Mouse (Mus musculus) ES-Bruce4 (cell line): Measurements from ENCODE around the gene Tmem184b. TPM values are rescaled to one million over a fixed set of nuclear protein-coding genes. Genes with fewer than 3 reads are reported as not detected.

Source experiments
- H3K27ac ChIP-seq: 2 replicates; pipeline ENCODE4 v1.5.1; 2012; ENCODE audit warnings: low read length, inconsistent platforms; ENCODE audit not compliant: insufficient read depth
- H3K27me3 ChIP-seq: 2 replicates; pipeline ENCODE4 v1.6.1; 2012; ENCODE audit warnings: mild to moderate bottlenecking, low read length, inconsistent platforms; ENCODE audit not compliant: control insufficient read depth, poor library complexity, insufficient read depth, severe bottlenecking
- H3K36me3 ChIP-seq: 2 replicates; pipeline ENCODE4 v1.6.1; 2012; ENCODE audit warnings: inconsistent platforms, mild to moderate bottlenecking, low read length, moderate library complexity; ENCODE audit not compliant: control insufficient read depth, poor library complexity, insufficient read depth, severe bottlenecking
- H3K4me1 ChIP-seq: one replicate; pipeline ENCODE4 v1.8.1; 2011; ENCODE audit warnings: low read length; ENCODE audit not compliant: control insufficient read depth, insufficient read depth
- H3K4me3 ChIP-seq: 2 replicates; pipeline ENCODE4 v1.5.1; 2011; ENCODE audit warnings: low read depth, mild to moderate bottlenecking, low read length
- H3K9ac ChIP-seq: 2 replicates; pipeline ENCODE4 v1.6.1; 2012; ENCODE audit warnings: low read depth, mild to moderate bottlenecking, inconsistent platforms; ENCODE audit not compliant: poor library complexity, severe bottlenecking
- H3K9me3 ChIP-seq: replicated peaks from 2 replicates; pipeline ENCODE4 v1.6.1; 2012; ENCODE audit warnings: mild to moderate bottlenecking, low read length, inconsistent platforms; ENCODE audit not compliant: control insufficient read depth, poor library complexity, insufficient read depth, severe bottlenecking
- CTCF ChIP-seq: IDR thresholded peaks from one replicate; pipeline ENCODE4 v1.8.1; 2011; ENCODE audit warnings: low read depth, low read length
- EP300 ChIP-seq: IDR thresholded peaks from 2 replicates; pipeline ENCODE4 v1.6.1; 2011; ENCODE audit warnings: low read depth, low read length; ENCODE audit not compliant: insufficient read depth
- POLR2A ChIP-seq: IDR thresholded peaks from one replicate; pipeline ENCODE4 v1.8.1; 2011; ENCODE audit warnings: low read length; ENCODE audit not compliant: insufficient read depth
- polyA plus RNA-seq: library from polyadenylated mRNA; stranded (reverse); fragments of >200 nt; gene quantifications from 2 replicates; pipeline ENCODE4 v1.2.4, GENCODE M21; 2011; ENCODE audit warnings: low read depth; ENCODE audit not compliant: missing spikeins, insufficient read depth, insufficient read length

The Tmem184b gene
- polyA plus RNA-seq, 1 experiment: 59.6 TPM

DNA sequence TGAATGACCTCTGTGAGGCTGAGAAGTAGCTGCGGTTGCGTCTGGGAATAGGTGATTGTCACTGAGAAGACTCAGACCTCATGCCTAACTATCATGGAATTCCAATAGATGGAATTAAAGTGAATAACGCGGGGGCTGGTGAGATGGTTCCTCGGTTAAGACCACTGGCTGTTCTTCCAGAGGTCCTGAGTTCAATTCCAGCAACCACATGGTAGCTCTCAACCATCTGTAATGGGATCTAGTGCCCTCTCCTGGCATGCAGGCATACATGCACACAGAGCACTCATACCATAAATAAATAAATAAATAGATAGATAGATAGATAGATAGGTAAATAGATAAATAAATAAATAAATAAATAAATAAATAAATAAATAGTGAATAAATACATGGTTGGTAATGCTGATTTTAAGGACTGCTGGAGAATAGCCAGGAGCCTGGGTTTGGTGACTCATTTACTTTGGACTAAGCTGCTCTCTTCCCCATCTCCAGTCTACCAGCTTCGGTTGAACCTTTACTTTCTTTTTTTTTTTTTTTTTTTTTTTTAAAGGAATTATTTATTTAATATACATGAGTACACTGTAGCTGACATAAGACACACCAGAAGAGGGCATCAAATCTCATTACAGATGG, 73.9 kb downstream of the Tmem184b start:
- no peak overlapping the region for H3K4me3 ChIP-seq
- no peaks in the 10 kb centered on the region for H3K36me3 ChIP-seq
- peaks cover 7% of the 10 kb centered on the region for H3K4me1 ChIP-seq
- H3K9ac ChIP-seq: no peak overlapping the region
- no peaks in the 10 kb centered on the region for H3K9me3 ChIP-seq
- H3K27me3 ChIP-seq: no peaks in the 10 kb centered on the region
- peak overlapping the region; percentile 41; the same call in 1 of the 2 replicates for H3K27ac ChIP-seq
- peak; percentile 2 for TF ChIP-seq CTCF
- TF ChIP-seq POLR2A: no peak

DNA sequence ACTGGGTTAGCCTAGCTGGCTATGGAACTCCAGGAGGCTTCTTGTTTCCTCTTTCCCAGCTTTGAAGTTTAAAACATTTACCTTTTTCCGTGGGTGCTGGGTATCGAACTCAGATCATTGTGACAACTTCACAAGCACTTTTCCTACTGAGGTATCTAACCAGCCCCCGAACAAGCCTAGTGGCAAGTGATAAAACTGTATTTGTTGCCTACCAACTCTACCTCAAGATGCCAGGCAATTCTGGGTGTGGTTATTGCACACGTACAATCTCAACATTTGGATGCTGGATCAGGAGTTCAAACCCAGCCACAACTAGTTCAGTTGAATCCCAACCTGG, 74.5 kb downstream of the Tmem184b start:
- peak overlapping the region; percentile 41 for H3K27ac ChIP-seq
- H3K4me1 ChIP-seq: peaks cover 7% of the 10 kb centered on the region
- H3K4me3 ChIP-seq: no peak overlapping the region

DNA sequence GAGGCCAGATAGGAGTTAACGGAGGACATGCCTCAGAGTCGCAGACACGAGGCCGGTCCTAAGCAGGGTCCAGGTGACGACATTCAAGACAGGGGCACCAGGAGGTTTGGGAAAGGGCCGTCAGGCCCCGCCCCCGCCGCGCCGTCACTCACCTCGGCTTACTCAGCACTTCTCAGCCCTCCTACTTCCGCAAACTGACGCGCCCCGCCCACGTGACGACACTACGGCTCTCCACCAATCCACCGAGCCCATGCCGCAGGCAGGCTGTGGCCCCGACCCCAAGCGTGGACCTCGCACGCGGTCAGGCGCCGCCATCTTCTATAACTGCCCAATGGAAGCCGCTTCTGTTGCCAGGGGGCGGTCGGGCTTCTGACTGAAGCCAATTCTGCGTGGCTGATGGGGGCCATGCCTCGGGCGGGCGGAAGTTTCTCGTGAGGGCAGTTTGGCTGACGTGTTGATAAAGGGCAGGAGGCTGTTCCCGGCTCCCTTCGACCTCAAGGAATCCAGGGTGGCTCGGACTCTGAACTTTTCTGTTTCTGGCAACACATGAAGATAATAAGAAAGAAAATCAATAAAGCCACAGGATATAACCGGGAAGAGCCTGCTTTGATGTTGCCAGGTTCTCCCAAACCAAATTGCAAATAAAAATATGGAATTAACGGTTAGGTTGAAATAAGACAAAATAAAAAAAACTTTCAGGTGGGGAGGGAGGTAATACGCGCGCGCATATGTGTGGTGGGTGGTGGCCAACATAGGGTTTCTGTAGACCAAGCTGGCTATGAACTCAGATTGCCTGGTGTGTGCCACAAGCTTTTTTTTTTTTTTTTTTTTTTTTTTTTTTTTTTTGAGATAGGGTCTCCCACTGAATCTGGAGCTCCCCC, 75.1 kb downstream of the Tmem184b start, which contains the start of gene Pla2g6:
Pla2g6 (minus strand) TSS at position 333 of the 881 bp plus-strand sequence.
- Histone ChIP-seq H3K36me3 (no peaks in the 10 kb centered on the region), H3K27me3 (no peaks in the 10 kb centered on the region), H3K9ac (peak within 1 kb of the TSS; percentile 73), H3K4me3 (peak within 1 kb of the TSS; percentile 87), H3K4me1 (peaks cover 7% of the 10 kb centered on the region), H3K9me3 (no peaks in the 10 kb centered on the region), H3K27ac (peak within 1 kb of the TSS; percentile 82)
- TF ChIP-seq POLR2A (peak; percentile 22), CTCF (no peak), EP300 (peak; percentile 68; the same call in 1 of the 2 replicates)

More for the DNA sequence above, 74.5 kb downstream of the Tmem184b start:
- no peaks in the 10 kb centered on the region for H3K27me3 ChIP-seq
- no peaks in the 10 kb centered on the region for H3K36me3 ChIP-seq
- H3K9me3 ChIP-seq: no peaks in the 10 kb centered on the region
- TF ChIP-seq CTCF: no peak
- TF ChIP-seq EP300: no peak
- TF ChIP-seq POLR2A: no peak
- peak overlapping the region; percentile 73 for H3K9ac ChIP-seq

DNA sequence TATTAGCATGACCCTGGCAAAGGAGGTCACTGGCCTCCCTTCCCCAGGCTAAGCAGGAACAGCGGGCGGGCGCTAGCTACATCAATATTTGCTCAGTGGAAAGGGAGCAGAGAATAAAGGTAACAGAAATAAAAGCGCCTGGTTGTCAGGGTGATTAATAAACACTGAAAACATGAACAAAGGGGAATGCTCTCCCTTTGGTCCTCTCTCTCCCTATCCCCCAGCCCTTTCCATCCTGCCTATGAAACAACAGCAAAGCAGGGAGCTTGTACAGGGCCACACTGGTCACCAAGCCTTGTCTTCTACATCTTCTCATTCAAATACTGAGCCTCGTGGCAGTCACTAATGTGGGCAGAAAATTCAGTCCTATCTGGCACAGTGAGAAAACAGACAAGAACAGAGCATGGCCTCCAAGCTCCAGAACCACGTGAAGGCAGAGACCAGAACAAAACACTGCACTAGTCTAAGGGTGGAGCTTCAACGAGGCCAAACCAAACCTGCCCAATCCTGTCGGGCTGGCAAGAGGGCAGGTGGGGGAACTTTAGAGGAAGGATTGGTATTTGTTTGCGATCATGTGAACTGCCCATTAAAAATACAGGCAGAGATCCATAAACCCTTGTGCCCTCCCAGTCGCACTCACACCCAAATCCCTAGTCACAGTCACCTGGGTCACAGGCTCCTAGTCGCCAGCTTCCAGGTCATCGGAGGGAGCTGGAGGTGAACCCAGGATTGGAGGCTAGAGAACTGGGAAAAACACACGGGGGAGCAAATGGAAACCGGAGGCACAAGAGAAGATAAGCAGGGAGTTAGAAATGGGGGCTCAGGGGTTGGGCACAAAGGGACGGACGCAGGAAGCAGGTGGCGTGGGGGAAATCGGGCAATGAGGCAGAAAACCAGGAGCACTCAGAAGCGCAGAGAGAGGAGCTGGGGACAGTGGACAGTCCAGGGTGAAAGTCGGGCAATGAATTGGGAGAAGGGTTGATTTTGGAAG, 76.1 kb downstream of the Tmem184b start:
- Histone ChIP-seq H3K27ac (peak overlapping the region; percentile 82), H3K9ac (peak overlapping the region; percentile 72), H3K4me3 (peak overlapping the region; percentile 87), H3K4me1 (peaks cover 2% of the 10 kb centered on the region), H3K9me3 (no peaks in the 10 kb centered on the region), H3K36me3 (no peaks in the 10 kb centered on the region), H3K27me3 (no peaks in the 10 kb centered on the region)
- TF ChIP-seq POLR2A (peak; percentile 33), CTCF (no peak), EP300 (0 out of 2 replicates have a peak, but pooled peaks have one; percentile 12)

- no peak overlapping the region for H3K4me3 ChIP-seq
- no peaks in the 10 kb centered on the region for H3K9me3 ChIP-seq
- no peak for TF ChIP-seq CTCF
- TF ChIP-seq EP300: no peak
- H3K9ac ChIP-seq: 0 out of 2 replicates have a peak overlapping the region, but pooled peaks have one; percentile 72
- peaks cover 2% of the 10 kb centered on the region for H3K4me1 ChIP-seq
- H3K27ac ChIP-seq: no peak overlapping the region
- H3K36me3 ChIP-seq: no peaks in the 10 kb centered on the region
- no peaks in the 10 kb centered on the region for H3K27me3 ChIP-seq
Observed at GRCm38 (mm10) chr15:79326264-79326663, 77.1 kb downstream of the Tmem184b start.
